Mouse (Mus musculus) midbrain, embryonic 16.5 days (tissue): Measurements from ENCODE around the gene Uts2. TPM values are rescaled to one million over a fixed set of nuclear protein-coding genes. Genes with fewer than 3 reads are reported as not detected.

Source experiments
- ATAC-seq: fragments of 200-750 bp; cut with Nextera tagmentation; 2 replicates; pipeline ENCODE4 v1.8.0; 2017; ENCODE audit warnings: moderate TSS enrichment
- H3K27ac ChIP-seq: fragments of 300-500 bp; sonication (generic); 2 replicates; pipeline ENCODE4 v1.5.1; 2014; ENCODE audit warnings: mild to moderate bottlenecking, low read length, mixed read lengths
- H3K27me3 ChIP-seq: fragments of 300-500 bp; sonication (generic); 2 replicates; pipeline ENCODE4 v1.6.1; 2014; ENCODE audit warnings: low read depth, low read length, mixed read lengths; ENCODE audit not compliant: control insufficient read depth, insufficient read depth
- H3K36me3 ChIP-seq: fragments of 300-500 bp; sonication (generic); 2 replicates; pipeline ENCODE4 v1.6.1; 2014; ENCODE audit warnings: mild to moderate bottlenecking, low read length, moderate library complexity, mixed read lengths; ENCODE audit not compliant: control insufficient read depth, insufficient read depth
- H3K4me1 ChIP-seq: fragments of 300-500 bp; sonication (generic); 2 replicates; pipeline ENCODE4 v1.6.1; 2014; ENCODE audit warnings: mild to moderate bottlenecking, low read length, mixed read lengths; ENCODE audit not compliant: control insufficient read depth, insufficient read depth
- H3K4me2 ChIP-seq: fragments of 300-500 bp; sonication (generic); 2 replicates; pipeline ENCODE4 v1.6.1; 2014; ENCODE audit warnings: mild to moderate bottlenecking, low read length, mixed read lengths
- H3K4me3 ChIP-seq: fragments of 300-500 bp; sonication (generic); 2 replicates; pipeline ENCODE4 v1.5.1; 2014; ENCODE audit warnings: low read depth, mild to moderate bottlenecking, low read length, moderate library complexity, mixed read lengths
- H3K9ac ChIP-seq: fragments of 300-500 bp; sonication (generic); 2 replicates; pipeline ENCODE4 v1.6.1; 2014; ENCODE audit warnings: low read depth, low read length, mixed read lengths
- H3K9me3 ChIP-seq: fragments of 300-500 bp; sonication (generic); replicated peaks from 2 replicates; pipeline ENCODE4 v1.6.1; 2014; ENCODE audit warnings: mild to moderate bottlenecking, low read length, mixed read lengths; ENCODE audit not compliant: control insufficient read depth, poor library complexity, severe bottlenecking
- WGBS: fragments of 180-500 bp; shearing (Covaris S2); extraction: QIAGEN DNeasy Blood & Tissue Kit; methylation state at CpG from one replicate; pipeline ENCODE4 v1.1.7; 2014; 5-methylcytosine and 5-hydroxymethylcytosine counted together
- polyA plus RNA-seq: library from polyadenylated mRNA; unstranded; fragments of >200 nt; fragmentation: Nextera tagmentation; extraction: Ambion mirVana; gene quantifications from 2 replicates; pipeline ENCODE4 v1.2.1, GENCODE M21; 2015

The Uts2 gene
- polyA plus RNA-seq = not detected in 2 replicates

DNA sequence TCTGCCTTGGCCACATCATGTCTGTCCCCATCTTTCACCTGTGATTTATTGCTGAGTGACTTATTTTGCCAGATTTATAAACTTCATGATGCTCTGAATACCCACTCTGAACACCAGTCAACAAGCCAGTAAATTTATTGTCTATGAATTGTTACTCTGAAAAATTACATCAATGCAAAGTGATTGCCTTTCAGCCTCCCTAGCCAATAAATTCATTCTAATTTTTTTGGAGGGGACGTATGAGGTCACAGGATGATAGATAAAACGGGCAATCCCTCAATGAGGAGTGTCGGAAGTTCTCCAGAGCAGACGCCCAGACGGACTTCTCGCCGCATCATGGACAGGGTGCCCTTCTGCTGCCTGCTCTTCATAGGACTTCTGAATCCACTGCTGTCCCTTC lies at the start of gene Uts2:
TSS of gene Uts2 (plus strand) at position 301 of the 400 bp plus-strand sequence.
- ATAC-seq = no peak
- no peaks in the 10 kb centered on the region for H3K4me1 ChIP-seq
- no peak within 1 kb of the TSS for H3K27ac ChIP-seq
- H3K9ac ChIP-seq = no peak within 1 kb of the TSS
- H3K4me2 ChIP-seq = no peak within 1 kb of the TSS
- H3K4me3 ChIP-seq = no peak within 1 kb of the TSS
- no peaks in the 10 kb centered on the region for H3K27me3 ChIP-seq
- 93% methylated on average over 7 of the region's 7 CpGs for WGBS
- H3K36me3 ChIP-seq = no peaks in the 10 kb centered on the region
- H3K9me3 ChIP-seq = no peaks in the 10 kb centered on the region

DNA sequence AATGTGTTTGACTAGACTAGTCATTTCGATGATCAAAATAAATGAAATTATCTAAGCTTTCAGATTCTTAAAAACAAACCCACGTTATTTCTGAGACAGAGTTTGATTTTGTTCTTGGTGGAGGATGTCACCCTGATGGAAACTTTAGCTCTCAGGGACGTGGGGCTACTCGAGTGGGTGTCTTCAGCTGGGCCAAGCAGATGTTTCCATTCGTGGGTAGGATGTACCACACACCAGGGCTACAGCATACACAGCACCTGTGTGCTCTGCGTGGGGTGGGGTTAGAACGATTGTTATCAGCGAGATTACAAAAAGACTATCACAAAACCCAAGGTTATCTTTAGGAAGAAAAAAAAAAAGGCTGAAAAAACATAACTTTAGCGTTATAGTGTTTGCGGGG lies 45.9 kb upstream of the Uts2 start:
- no peak for ATAC-seq

DNA sequence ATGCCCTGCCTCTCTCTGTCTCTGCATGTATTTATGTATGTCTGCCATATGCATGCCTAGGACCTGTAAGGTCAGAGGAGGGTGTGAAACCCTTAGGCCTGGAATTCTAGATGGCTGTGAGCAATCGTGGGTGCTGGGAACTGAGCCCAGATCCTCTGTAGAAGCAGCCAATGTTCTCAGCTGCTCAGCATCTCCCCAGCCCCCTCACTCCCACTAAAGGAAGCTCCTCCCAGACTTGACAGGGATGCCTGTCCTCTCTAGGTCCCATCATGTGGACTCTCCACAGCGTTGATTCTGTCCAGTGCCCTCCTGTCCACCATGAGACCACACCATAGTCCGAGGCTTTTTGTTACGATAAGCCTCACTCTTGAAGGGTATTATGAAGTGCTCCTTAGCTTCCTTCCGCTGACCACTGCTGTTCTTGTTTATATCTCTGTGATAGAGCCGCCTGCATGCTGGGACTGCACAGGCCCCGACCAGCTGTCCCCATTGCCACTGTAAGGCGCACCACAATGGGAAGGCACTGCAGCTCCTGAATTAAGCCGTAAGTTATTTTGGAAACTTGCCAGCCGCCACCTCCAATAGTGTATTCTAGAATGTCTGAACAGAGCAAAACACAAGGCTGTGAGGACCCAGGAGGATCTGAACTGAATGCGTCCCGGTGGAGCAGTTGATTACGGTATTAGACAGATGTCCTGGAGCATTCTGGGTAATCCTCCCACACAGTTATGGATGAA lies 40.4 kb upstream of the Uts2 start:
- Histone ChIP-seq H3K9me3 (no peaks in the 10 kb centered on the region), H3K4me1 (peaks cover 3% of the 10 kb centered on the region; the same call in 1 of the 2 replicates), H3K4me3 (no peak overlapping the region), H3K9ac (no peak overlapping the region), H3K4me2 (no peak overlapping the region), H3K36me3 (no peaks in the 10 kb centered on the region), H3K27ac (0 out of 2 replicates have a peak overlapping the region, but pooled peaks have one; percentile 29), H3K27me3 (no peaks in the 10 kb centered on the region)
- peak; percentile 76; the same call in 1 of the 2 replicates for ATAC-seq
- WGBS = 35% methylated on average over 13 of the region's 13 CpGs

More for the DNA sequence above, 45.9 kb upstream of the Uts2 start:
- WGBS = 87% methylated on average over 10 of the region's 10 CpGs
- Histone ChIP-seq H3K4me2 (no peak overlapping the region), H3K36me3 (no peaks in the 10 kb centered on the region), H3K27me3 (no peaks in the 10 kb centered on the region), H3K4me3 (no peak overlapping the region), H3K4me1 (no peaks in the 10 kb centered on the region), H3K27ac (no peak overlapping the region), H3K9me3 (no peaks in the 10 kb centered on the region), H3K9ac (no peak overlapping the region)

DNA sequence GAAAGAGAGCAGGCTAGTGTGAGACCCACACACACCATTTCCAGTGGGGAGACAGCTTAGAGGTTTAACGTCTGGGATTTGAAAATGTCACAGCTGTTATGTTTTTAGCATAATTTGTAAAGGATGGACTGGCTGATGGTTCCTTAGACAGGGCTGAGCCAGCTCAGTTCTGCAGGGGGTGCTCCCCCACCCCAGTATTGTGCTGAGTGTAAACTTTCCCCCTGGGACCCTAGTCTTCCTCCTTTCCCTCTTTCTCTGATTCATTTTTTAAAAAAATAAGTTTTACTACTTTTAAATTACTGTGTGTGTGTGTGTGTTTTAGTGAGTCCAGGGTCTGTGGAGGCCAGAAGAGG lies 39.8 kb upstream of the Uts2 start:
- WGBS = 13% methylated on average over 1 of the region's 1 CpGs
- Histone ChIP-seq H3K4me3 (no peak overlapping the region), H3K9me3 (no peaks in the 10 kb centered on the region), H3K9ac (no peak overlapping the region), H3K4me2 (no peak overlapping the region), H3K36me3 (no peaks in the 10 kb centered on the region), H3K27ac (0 out of 2 replicates have a peak overlapping the region, but pooled peaks have one; percentile 12), H3K4me1 (peaks cover 3% of the 10 kb centered on the region; the same call in 1 of the 2 replicates), H3K27me3 (no peaks in the 10 kb centered on the region)
- no peak for ATAC-seq

DNA sequence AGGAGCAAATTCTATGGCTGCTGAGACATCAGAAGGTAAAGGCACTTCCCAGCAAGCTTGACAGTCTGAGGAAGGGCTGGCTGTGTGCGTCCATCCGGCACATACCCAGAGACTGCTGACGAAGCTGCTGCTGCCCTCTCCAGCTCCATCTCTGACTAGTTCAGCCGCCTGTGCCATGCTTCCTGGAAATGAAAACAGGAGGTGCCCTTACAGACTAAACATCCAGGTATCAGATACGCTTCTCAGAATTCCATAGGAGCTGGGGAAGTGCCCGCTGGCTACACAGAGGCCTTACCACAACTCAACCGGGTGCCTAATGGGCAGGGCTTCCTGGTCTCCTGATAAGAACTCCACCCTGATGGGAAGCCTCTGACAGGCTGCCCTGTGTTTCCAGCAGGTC lies 38.4 kb upstream of the Uts2 start:
- no peaks in the 10 kb centered on the region for H3K27me3 ChIP-seq
- H3K9ac ChIP-seq = no peak overlapping the region
- H3K4me1 ChIP-seq = peaks cover 3% of the 10 kb centered on the region; the same call in 1 of the 2 replicates
- H3K9me3 ChIP-seq = no peaks in the 10 kb centered on the region
- H3K36me3 ChIP-seq = no peaks in the 10 kb centered on the region
- no peak overlapping the region for H3K27ac ChIP-seq
- no peak overlapping the region for H3K4me3 ChIP-seq
- 87% methylated on average over 7 of the region's 7 CpGs for WGBS
- ATAC-seq = no peak
- no peak overlapping the region for H3K4me2 ChIP-seq

DNA sequence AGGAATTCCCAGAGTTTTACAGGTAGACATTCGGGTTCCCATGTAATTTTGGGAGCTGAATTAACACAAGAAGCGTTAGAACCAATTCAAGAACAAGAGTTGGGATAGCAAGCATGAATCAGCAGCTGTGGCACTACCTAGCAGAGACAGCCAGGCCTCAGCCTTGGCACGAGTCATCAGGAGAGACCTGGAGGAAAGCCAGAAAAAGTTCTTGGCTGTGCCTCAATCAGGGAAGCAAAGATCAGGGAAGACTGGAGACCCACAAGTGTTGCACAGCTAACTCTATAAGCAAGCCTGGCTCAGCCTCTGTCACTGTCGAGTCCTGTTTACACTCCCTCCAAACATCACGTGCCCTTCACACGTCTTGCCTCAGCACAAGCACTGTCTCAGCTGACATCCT lies 34.7 kb upstream of the Uts2 start:
- no peak for ATAC-seq
- H3K9ac ChIP-seq = no peak overlapping the region
- H3K36me3 ChIP-seq = no peaks in the 10 kb centered on the region
- H3K4me3 ChIP-seq = no peak overlapping the region
- H3K4me2 ChIP-seq = no peak overlapping the region
- H3K27ac ChIP-seq = no peak overlapping the region
- WGBS = 72% methylated on average over 6 of the region's 6 CpGs
- no peaks in the 10 kb centered on the region for H3K9me3 ChIP-seq
- peaks cover 4% of the 10 kb centered on the region; the same call in 1 of the 2 replicates for H3K4me1 ChIP-seq
- no peaks in the 10 kb centered on the region for H3K27me3 ChIP-seq

DNA sequence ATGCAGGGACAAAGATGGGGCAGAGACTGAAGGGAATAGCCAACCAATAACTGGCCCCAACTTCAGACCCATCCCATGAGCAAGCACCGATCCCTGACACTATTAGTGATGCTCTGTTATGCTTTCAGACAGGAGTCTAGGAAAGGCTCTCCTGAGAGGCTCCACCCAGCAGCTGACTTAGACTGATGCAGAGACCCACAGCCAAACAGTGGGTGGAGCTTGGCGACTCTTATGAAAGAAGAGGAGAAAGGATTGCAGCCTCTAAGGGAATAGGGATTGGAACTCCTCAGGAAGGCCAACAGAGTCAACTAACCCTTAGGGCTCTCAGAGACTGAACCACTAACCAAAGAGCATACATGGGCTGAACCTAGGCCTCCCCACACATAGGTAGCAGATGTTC lies 33.2 kb upstream of the Uts2 start:
- WGBS = 75% methylated on average over 2 of the region's 2 CpGs

DNA sequence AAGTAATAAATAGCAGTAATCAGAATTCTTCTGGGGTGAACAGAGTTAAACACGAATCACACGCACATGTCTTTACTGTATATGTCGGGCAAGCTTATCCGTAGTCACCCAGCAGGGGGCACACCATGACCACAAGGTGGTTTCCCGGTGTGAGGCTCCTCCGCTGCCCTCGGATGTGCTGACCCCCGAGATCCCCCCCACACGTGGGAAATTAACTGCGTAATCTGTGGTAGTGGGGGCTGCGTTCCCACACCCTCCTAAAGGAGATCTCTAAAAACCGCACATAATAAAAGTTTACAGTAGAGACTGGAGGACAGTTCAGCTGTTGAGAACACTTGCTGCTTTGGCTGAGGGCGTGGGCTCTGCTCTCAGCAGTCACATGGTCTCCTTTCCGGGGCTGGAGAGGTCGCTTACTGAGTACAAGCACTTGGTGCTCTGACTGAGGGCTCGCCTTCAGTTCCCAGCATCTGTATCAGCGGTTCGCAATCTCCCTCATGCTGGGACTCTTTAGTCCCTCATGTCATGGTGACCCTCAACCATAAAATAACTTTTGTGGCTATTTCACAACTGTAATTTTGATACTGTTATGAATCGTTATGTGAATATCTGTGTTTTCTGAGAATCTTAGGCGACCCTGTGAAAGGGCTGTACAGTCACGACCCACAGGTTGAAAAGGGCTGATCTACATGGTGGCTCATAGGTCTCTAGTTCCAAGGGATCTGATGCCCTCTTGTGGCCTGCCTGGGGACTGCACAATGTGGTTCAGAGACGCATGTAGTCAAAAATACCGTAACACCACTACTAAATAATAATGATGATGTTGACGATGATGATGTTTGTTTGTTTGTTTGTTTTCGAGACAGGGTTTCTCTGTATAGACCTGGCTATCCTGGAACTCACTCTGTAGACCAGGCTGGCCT lies 32.0 kb upstream of the Uts2 start:
- peak overlapping the region; percentile 42 for H3K4me2 ChIP-seq
- H3K4me1 ChIP-seq = peaks cover 4% of the 10 kb centered on the region; the same call in 1 of the 2 replicates
- no peaks in the 10 kb centered on the region for H3K36me3 ChIP-seq
- peak overlapping the region; percentile 12; the same call in 1 of the 2 replicates for H3K4me3 ChIP-seq
- no peak overlapping the region for H3K9ac ChIP-seq
- H3K9me3 ChIP-seq = no peaks in the 10 kb centered on the region
- H3K27ac ChIP-seq = no peak overlapping the region
- no peaks in the 10 kb centered on the region for H3K27me3 ChIP-seq
- ATAC-seq = no peak; the same call in 1 of the 2 replicates
- WGBS = 13% methylated on average over 25 of the region's 25 CpGs

More for the DNA sequence above, 33.2 kb upstream of the Uts2 start:
- Histone ChIP-seq H3K27me3 (no peaks in the 10 kb centered on the region), H3K27ac (no peak overlapping the region), H3K36me3 (no peaks in the 10 kb centered on the region), H3K4me3 (no peak overlapping the region), H3K4me2 (no peak overlapping the region), H3K9ac (no peak overlapping the region), H3K4me1 (peaks cover 4% of the 10 kb centered on the region; the same call in 1 of the 2 replicates), H3K9me3 (no peaks in the 10 kb centered on the region)
- ATAC-seq = no peak
